Mouse (Mus musculus): ENCODE data around the gene Gm45234.

GRCm38 (mm10) chr6:124753861-124754260 is 2.0 kb downstream of the Gm45234 start:
- TF ChIP-seq CTCF (IDR thresholded peaks at IDR 0.05; ENCODE audit: low read depth), result no peak
- TF ChIP-seq EP300 (optimal IDR thresholded peaks at IDR 0.05), result no peak
